Mouse (Mus musculus): ENCODE measurements around the gene Pusl1.

Pusl1 gene

DNA sequence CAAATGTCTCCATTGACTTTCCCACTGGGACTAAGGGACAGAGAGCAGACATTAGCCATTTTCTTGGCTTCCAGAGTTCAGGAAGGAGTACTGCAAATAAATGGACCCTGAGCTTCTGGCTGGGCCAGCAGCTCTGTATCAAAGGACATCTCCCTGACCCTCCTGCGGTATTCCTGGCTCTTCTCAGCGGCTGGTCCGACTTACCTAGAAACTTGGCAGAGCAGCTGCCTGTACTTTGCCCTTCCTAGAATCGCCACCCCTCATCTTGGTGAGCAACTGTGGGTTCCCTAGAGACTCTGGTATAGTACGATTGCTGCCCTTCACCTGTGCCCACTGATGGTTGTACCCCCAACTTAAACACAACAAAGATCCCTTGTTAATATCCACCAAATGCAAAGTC lies 48.4 kb downstream of the Pusl1 start:
- DNase-seq (ENCODE audit: low spot score in 2 of 2): no peak

DNA sequence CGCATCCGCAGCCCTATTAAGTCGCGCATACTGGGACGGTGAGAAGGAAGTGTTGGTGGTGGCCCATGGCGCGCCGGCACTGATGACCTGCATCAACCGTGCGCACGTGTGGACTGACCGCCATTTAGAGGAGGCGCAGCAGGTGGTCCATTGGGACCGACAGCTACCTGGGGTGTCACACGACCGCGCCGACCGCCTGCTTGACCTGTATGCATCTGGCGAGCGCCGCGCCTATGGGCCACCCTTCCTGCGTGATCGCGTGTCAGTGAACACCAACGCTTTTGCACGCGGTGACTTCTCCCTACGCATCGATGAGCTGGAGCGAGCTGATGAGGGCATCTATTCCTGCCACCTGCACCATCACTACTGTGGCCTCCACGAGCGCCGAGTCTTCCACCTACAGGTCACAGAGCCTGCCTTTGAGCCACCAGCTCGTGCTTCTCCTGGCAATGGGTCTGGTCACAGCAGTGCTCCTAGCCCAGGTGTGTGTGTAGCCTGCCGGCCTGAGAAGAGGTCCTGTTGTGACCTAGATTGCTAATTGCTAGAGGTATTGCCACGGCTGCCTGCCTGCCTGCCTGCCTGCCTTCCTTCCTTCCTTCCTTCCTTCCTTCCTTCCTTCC lies 49.8 kb downstream of the Pusl1 start:
- no peak for DNase-seq (ENCODE audit: low spot score in 2 of 2)

DNA sequence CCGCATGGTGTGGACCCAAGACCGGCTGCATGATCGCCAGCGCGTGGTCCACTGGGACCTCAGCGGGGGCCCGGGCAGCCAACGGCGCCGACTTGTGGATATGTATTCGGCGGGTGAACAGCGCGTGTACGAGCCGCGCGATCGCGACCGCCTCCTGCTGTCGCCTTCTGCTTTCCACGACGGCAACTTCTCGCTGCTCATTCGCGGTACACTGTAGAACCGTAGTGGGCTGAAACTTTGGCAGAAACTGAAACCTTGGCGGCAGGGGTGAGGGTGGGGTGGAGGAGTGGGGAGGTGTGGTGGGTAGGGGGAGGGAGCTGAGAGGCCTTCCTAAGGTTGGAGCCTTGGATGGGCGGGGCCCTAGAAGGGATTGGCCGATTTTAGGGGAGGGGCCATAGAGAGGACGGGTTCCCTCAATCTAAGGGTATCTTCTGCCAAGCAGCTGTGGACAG lies 50.6 kb downstream of the Pusl1 start:
- peak in 1 of 2 experiments; percentile 69 for DNase-seq (ENCODE audit: low spot score in 2 of 2)

DNA sequence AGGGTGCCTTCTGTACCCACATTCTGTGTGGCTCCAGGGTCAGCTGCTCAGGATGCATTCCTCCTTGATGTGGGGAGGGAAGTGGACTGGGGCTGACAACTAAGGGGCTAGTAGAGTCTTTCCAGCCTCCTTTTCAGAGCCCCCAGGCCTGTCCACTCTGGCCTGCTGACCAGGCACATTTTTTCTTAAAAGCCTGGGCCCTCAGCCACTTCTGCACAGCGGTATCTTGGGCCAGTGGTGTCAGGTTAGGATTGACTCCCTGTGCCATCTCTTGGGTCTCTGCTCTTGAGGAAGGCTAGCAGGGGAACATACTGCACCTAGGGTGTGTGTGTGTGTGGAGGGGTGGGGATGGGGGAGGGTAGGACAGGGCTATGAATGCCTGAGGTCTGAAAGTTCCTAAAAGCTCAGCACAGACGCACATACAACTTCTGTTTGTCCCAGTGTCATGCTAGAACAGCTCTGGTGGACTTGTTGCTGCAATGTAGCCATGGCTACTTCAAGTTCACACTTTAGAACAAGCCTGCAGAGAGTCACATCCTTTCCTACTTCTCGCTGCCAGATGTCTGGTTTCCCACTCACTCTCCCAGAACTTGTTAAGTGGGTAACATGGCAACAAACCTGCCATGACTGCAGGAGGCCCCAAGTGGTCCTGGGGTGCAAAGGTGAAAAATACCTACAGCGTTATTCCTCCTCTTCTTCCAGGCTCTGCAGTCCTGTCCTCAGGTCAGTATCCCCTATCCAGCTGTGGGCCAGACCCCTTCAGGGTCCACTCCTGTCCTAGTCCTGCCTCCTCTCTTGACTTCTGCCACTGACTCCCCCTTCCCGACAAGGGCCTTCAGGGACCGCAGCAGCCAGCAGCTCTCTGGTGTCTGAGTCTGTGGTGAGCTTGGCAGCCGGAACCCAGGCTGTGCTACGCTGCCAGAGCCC lies 51.2 kb downstream of the Pusl1 start:
- peak; percentile 13 to 38 for DNase-seq (ENCODE audit: low spot score in 2 of 2)

DNA sequence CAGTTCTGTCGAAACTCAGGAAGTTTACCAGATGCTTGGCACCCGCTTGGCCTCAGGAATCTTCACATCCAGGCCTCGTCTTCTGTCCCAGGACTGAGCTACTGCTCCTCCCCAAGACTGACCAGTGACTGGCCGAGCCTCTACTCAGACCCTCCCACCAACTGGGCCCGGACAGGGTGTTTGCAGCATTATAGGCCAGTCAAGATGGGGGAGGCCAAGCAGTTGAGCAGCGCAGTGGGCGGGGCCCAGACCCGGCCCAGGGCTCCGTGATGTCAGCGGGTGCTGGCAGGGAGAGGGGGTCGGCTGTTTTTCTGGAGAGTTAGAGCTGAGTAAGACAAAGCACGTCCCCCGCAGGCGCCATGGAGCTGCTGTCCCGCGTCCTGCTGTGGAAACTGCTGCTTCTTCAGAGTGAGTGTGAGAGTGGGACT lies 52.1 kb downstream of the Pusl1 start, which contains the start of gene Mxra8:
Gene Mxra8, plus strand, starts transcription at position 198 of the 428 bp plus-strand sequence.
- DNase-seq (ENCODE audit: low spot score in 2 of 2): peak in 1 of 2 experiments; percentile 43

DNA sequence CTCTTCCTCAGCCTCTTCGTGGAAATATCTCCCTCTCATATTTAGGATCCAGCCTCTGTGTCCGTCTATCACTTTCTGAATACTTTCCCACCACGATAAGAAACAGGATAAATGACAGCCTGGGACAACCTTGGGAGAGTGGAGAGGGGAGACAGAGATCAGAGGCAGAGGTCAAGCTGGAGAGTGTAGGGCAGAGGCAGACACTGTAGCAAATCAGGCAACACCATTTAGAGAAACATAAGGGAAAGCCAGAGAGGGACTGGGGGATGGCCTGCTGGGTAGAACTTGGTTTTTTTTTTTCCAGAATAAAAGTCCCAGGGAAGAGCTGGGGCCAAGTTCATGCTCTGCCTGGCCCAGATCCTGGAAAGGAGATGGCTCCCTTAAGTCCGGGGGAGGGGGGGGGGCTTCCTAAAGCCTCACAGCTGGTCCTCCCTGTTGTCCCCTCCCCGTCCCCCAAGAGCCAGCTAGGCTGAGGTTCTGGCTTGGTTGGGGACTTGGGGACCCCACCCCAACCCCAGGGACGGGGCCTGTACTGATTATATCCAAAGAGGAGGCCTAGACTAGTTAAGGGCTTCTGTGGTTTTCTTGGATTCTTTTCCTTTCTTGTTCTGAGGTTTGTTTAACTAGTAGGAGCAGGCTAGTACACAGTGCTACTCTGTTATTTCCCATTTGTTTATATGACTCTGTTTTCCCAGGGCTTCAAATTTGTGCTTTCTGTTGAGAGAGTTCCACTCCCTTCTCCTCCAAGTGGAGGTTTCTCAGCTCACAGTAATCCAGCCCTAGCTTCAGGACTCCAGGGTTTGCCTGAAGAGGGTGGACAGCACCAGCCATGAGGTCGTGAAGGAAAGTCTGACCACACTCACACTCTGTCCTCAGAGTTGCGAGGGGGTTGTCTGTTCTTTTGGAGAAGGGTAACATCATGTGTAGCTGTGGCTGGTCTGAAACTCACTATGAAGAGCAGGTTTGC lies 53.1 kb downstream of the Pusl1 start:
- DNase-seq (ENCODE audit: low spot score in 2 of 2): no peak
